Mouse (Mus musculus) testis, adult 2 months (tissue): ENCODE measurements around the gene Shc4.

Experiments used
- CTCF ChIP-seq: fragments of 200-500 bp; IDR thresholded peaks from 2 replicates; pipeline ENCODE4 v1.5.1; 2012; ENCODE audit warnings: low read depth, mild to moderate bottlenecking, inconsistent platforms, low read length, moderate library complexity; ENCODE audit not compliant: control insufficient read depth, insufficient read depth, insufficient replicate concordance
- POLR2A ChIP-seq: fragments of 200-500 bp; IDR thresholded peaks from 2 replicates; pipeline ENCODE4 v1.6.1; 2012; ENCODE audit warnings: low read depth, mild to moderate bottlenecking, inconsistent platforms, low read length, moderate library complexity; ENCODE audit not compliant: control insufficient read depth

DNA sequence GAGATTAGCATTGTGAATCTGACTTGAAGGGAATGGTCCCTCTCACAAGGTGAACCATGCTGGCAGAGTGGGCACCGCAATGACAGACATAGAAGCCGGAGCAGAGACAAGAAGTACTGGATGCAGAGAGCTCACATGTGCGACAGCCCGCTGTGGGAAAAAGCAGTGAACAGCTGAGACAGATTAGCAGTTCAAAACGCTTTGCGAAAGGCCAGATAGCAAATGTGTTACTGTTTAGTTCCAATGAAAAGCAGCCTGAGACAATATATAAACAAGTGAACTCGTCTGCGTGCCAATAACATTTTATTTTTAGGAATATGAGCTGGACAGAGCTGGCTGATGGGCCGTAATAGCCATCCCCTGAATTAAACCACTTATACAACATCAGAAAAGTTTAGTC lies 42.1 kb downstream of the Shc4 start:
- TF ChIP-seq CTCF (no peak), POLR2A (no peak)
